Mouse (Mus musculus) stomach, embryonic 16.5 days (tissue): ENCODE measurements around the gene Nt5c2. TPM values are rescaled to one million over a fixed set of nuclear protein-coding genes. Genes with fewer than 3 reads are reported as not detected.

Experiments used
- ATAC-seq: fragments of 200-750 bp; cut with Nextera tagmentation; 2 replicates; pipeline ENCODE4 v1.8.0; 2017; ENCODE audit warnings: moderate number of reproducible peaks, moderate TSS enrichment; ENCODE audit not compliant: insufficient read depth, low FRiP score
- H3K27ac ChIP-seq: fragments of 300-500 bp; sonication (generic); 2 replicates; pipeline ENCODE4 v1.5.1; 2014; ENCODE audit warnings: low read length
- H3K27me3 ChIP-seq: fragments of 300-500 bp; sonication (generic); 2 replicates; pipeline ENCODE4 v1.6.1; 2014; ENCODE audit warnings: low read length, control low read depth, mixed read lengths; ENCODE audit not compliant: control insufficient read depth, insufficient read depth
- H3K36me3 ChIP-seq: fragments of 300-500 bp; sonication (generic); 2 replicates; pipeline ENCODE4 v1.6.1; 2014; ENCODE audit warnings: low read length; ENCODE audit not compliant: control insufficient read depth, insufficient read depth
- H3K4me1 ChIP-seq: fragments of 300-500 bp; sonication (generic); 2 replicates; pipeline ENCODE4 v1.6.1; 2014; ENCODE audit warnings: low read length, control low read depth, mixed read lengths; ENCODE audit not compliant: control insufficient read depth, insufficient read depth
- H3K4me2 ChIP-seq: fragments of 300-500 bp; sonication (generic); 2 replicates; pipeline ENCODE4 v1.6.1; 2014; ENCODE audit warnings: low read depth, low read length, mixed read lengths
- H3K4me3 ChIP-seq: fragments of 300-500 bp; sonication (generic); replicated peaks from 2 replicates; pipeline ENCODE4 v1.5.1; 2014; ENCODE audit warnings: mild to moderate bottlenecking, low read length
- H3K9ac ChIP-seq: fragments of 300-500 bp; sonication (generic); 2 replicates; pipeline ENCODE4 v1.6.1; 2014; ENCODE audit warnings: low read length
- H3K9me3 ChIP-seq: fragments of 300-500 bp; sonication (generic); replicated peaks from 2 replicates; pipeline ENCODE4 v1.6.1; 2016; ENCODE audit warnings: low read length, control low read depth; ENCODE audit not compliant: control insufficient read depth
- WGBS: fragments of 180-500 bp; shearing (Covaris S2); extraction: QIAGEN DNeasy Blood & Tissue Kit; methylation state at CpG from one replicate; pipeline ENCODE4 v1.1.7; 2014; 5-methylcytosine and 5-hydroxymethylcytosine counted together
- polyA plus RNA-seq: library from polyadenylated mRNA; unstranded; fragments of >200 nt; fragmentation: Nextera tagmentation; extraction: Ambion mirVana; gene quantifications from 2 replicates; pipeline ENCODE4 v1.2.1, GENCODE M21; 2015

Gene Nt5c2
- polyA plus RNA-seq, 1 experiment from 2014 or later = 91.2 TPM

- Histone ChIP-seq H3K4me1 (peaks cover 12% of the 10 kb centered on the region), H3K27ac (no peak overlapping the region), H3K4me3 (no peak overlapping the region), H3K36me3 (no peaks in the 10 kb centered on the region), H3K9me3 (no peaks in the 10 kb centered on the region), H3K9ac (no peak overlapping the region), H3K27me3 (no peaks in the 10 kb centered on the region), H3K4me2 (no peak overlapping the region)
- WGBS = 78% methylated on average over 3 of the region's 3 CpGs
- no peak for ATAC-seq
These were observed 61.4 kb downstream of the Nt5c2 start for GRCm38 (mm10) chr19:46953536-46953935.

- H3K27me3 ChIP-seq = no peaks in the 10 kb centered on the region
- WGBS = 73% methylated on average over 5 of the region's 5 CpGs
- H3K9me3 ChIP-seq = no peaks in the 10 kb centered on the region
- no peak for ATAC-seq
- H3K27ac ChIP-seq = no peak overlapping the region
- no peak overlapping the region for H3K4me2 ChIP-seq
- H3K4me3 ChIP-seq = no peak overlapping the region
- H3K36me3 ChIP-seq = no peaks in the 10 kb centered on the region
- no peak overlapping the region for H3K9ac ChIP-seq
- peaks cover 7% of the 10 kb centered on the region; the same call in 1 of the 2 replicates for H3K4me1 ChIP-seq
These were observed 62.0 kb downstream of the Nt5c2 start for GRCm38 (mm10) chr19:46952986-46953385.

DNA sequence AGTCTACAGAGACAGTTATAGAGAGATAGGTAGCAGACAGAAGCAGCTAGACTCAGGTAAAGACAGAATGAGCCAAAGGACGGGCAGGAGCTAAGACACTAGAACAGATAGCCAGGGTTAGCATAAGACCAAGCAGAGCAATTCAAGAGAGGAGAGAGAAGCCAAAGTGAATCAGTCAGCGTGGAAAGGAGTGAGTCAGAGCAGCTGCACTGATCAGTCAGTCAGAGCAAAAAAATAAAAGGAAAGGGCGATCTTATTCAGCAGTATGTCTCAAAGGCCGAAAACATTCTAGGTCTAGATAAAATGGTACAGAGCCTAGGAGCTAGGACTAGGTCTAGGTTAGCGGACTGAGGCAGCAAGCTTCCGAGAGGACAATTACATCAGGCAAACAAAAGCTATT lies 70.6 kb downstream of the Nt5c2 start:
- 85% methylated on average over 6 of the region's 6 CpGs for WGBS
- no peak for ATAC-seq
- H3K27ac ChIP-seq = no peak overlapping the region
- H3K36me3 ChIP-seq = peaks cover 3% of the 10 kb centered on the region; the same call in 1 of the 2 replicates
- H3K4me2 ChIP-seq = no peak overlapping the region
- H3K27me3 ChIP-seq = no peaks in the 10 kb centered on the region
- no peak overlapping the region for H3K4me3 ChIP-seq
- no peaks in the 10 kb centered on the region for H3K9me3 ChIP-seq
- H3K9ac ChIP-seq = no peak overlapping the region
- no peaks in the 10 kb centered on the region for H3K4me1 ChIP-seq

GRCm38 (mm10) chr19:46937173-46937572 lies 77.8 kb downstream of the Nt5c2 start:
- Histone ChIP-seq H3K9ac (0 out of 2 replicates have a peak overlapping the region, but pooled peaks have one; percentile 31), H3K36me3 (peaks cover under 1% of the 10 kb centered on the region; the same call in 1 of the 2 replicates), H3K27me3 (no peaks in the 10 kb centered on the region), H3K9me3 (no peaks in the 10 kb centered on the region), H3K27ac (peak overlapping the region; percentile 72), H3K4me2 (no peak overlapping the region; the same call in 1 of the 2 replicates), H3K4me3 (no peak overlapping the region), H3K4me1 (peaks cover 12% of the 10 kb centered on the region)
- WGBS = 30% methylated on average over 6 of the region's 6 CpGs
- ATAC-seq = no peak

DNA sequence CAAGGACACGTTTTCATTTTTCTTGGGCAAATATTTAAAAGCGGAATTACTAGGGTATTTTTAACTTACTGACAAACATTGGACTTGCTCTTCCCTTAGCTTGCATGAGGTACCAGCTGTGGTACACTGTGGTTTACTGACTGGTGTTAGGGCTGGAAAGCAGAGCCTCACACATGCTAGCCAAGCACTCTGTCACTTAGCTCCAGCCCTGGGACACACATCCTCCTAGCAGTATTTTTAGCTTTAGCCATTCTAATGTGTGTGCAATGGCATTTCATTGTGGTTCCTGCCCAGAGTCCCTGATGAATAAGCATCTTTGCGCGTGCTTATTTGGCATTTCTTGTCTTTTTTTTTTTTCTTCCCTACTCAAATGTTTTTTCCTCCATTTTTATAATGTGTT lies 80.9 kb downstream of the Nt5c2 start:
- Histone ChIP-seq H3K4me3 (no peak overlapping the region), H3K4me1 (peaks cover 16% of the 10 kb centered on the region), H3K27me3 (no peaks in the 10 kb centered on the region), H3K27ac (no peak overlapping the region), H3K4me2 (no peak overlapping the region), H3K9ac (no peak overlapping the region), H3K36me3 (no peaks in the 10 kb centered on the region), H3K9me3 (no peaks in the 10 kb centered on the region)
- 72% methylated on average over 4 of the region's 4 CpGs for WGBS
- no peak for ATAC-seq

DNA sequence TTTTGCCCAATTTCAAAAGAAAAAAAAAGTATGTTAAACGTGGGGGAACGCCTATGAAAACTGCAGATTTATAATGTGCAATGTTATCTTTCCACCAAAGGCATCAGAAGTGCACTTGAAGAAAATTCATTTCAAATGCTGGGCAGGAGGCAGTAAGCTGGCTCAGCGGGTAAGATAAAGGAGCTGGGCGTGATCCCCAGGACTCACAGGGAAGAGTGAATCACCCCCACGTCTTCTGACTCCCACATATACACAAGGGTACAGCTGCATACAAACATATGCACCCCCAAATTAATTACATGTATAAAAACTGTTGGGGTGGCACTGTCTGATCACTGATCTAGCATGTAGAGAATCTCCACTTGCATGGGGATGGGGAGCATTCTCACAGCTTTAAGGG lies 82.3 kb downstream of the Nt5c2 start:
- Histone ChIP-seq H3K4me1 (peaks cover 14% of the 10 kb centered on the region), H3K27ac (no peak overlapping the region), H3K27me3 (no peaks in the 10 kb centered on the region), H3K4me2 (no peak overlapping the region), H3K4me3 (no peak overlapping the region), H3K36me3 (no peaks in the 10 kb centered on the region), H3K9me3 (no peaks in the 10 kb centered on the region), H3K9ac (no peak overlapping the region)
- no peak for ATAC-seq
- WGBS = 66% methylated on average over 5 of the region's 5 CpGs

DNA sequence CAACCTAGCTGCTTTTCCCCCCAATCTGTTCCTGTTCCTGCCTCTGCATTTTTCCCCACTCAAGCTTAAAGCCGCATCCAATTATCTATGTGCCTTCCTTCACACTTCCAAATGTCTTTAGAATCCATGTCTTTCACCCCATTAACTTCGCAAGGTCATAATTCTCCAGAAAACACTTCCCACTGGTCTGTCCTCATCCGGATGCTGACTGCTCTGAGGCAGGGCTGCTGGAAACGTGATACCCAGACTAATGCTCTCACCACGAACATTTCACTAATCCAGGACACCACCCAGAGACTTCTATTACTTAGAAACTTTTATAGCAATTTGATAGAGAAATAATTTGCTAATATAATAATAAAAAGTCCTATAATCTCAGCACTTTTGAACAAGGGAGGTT lies 84.9 kb downstream of the Nt5c2 start:
- no peak for ATAC-seq
- H3K9me3 ChIP-seq = no peaks in the 10 kb centered on the region
- no peak overlapping the region for H3K9ac ChIP-seq
- H3K4me1 ChIP-seq = peaks cover 19% of the 10 kb centered on the region
- WGBS = 71% methylated on average over 5 of the region's 5 CpGs
- no peak overlapping the region for H3K4me3 ChIP-seq
- H3K4me2 ChIP-seq = no peak overlapping the region
- no peak overlapping the region for H3K27ac ChIP-seq
- H3K27me3 ChIP-seq = no peaks in the 10 kb centered on the region
- H3K36me3 ChIP-seq = no peaks in the 10 kb centered on the region

- no peak for ATAC-seq
These were observed 85.8 kb downstream of the Nt5c2 start for GRCm38 (mm10) chr19:46929044-46929587.

GRCm38 (mm10) chr19:46928136-46928535 lies 86.8 kb downstream of the Nt5c2 start:
- 46% methylated on average over 4 of the region's 4 CpGs for WGBS

More at GRCm38 (mm10) chr19:46929044-46929587, 85.8 kb downstream of the Nt5c2 start:
- no peak overlapping the region for H3K27ac ChIP-seq
- H3K9ac ChIP-seq = no peak overlapping the region
- no peaks in the 10 kb centered on the region for H3K27me3 ChIP-seq
- H3K36me3 ChIP-seq = no peaks in the 10 kb centered on the region
- 34% methylated on average over 6 of the region's 6 CpGs for WGBS
- no peaks in the 10 kb centered on the region for H3K9me3 ChIP-seq
- peaks cover 19% of the 10 kb centered on the region for H3K4me1 ChIP-seq
- no peak overlapping the region for H3K4me3 ChIP-seq
- no peak overlapping the region for H3K4me2 ChIP-seq

More at GRCm38 (mm10) chr19:46928136-46928535, 86.8 kb downstream of the Nt5c2 start:
- no peak overlapping the region for H3K9ac ChIP-seq
- no peaks in the 10 kb centered on the region for H3K9me3 ChIP-seq
- H3K27ac ChIP-seq = no peak overlapping the region
- H3K36me3 ChIP-seq = no peaks in the 10 kb centered on the region
- H3K27me3 ChIP-seq = no peaks in the 10 kb centered on the region
- no peak for ATAC-seq
- no peak overlapping the region for H3K4me3 ChIP-seq
- H3K4me2 ChIP-seq = no peak overlapping the region
- H3K4me1 ChIP-seq = peaks cover 19% of the 10 kb centered on the region
